8 mouse cellular contexts compared by ENCODE assay signal in the genomic region with DNA sequence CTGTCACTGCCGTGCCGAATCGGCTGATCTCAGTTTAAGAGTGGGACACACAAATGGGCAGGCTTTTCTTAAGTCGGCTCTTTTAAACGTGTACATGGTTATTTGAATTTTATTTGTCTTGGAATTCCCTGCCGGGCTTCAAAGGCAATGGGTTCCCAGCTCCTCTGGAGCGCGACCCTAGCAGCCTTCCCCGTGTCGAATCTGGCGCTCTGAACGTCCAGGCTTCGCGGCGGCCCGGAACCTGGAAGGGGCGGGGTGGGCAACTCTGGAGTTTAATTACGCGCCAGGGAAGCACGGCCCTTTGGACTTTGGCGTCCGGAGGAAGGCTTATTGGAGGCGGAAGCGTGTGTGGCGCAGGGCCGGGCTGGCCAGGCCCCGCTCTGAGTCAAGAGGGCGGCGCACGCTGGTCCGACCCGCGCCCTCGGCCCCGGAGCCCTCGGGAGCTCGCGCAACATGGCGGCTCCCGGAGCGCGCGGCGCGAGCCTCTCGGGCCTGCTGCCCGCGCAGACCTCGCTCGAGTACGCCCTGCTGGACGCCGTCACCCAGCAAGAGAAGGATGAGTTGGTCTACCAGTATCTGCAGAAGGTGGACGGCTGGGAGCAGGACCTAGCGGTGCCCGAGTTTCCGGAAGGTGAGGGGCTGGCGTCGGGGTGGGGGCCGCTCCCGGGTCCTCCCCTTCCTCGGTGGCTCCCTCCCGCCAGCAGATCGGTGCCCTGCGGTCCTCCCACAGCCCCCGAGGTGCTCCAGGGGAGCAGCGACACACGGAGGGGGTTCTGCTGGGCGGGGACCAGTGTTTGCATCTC. TPM values are rescaled to one million over a fixed set of nuclear protein-coding genes. Genes with fewer than 3 reads are reported as not detected.
DNase-seq lines count a peak whose midpoint lies in the region; ATAC-seq and TF ChIP-seq lines count a peak whose summit lies in the region.

A gene (plus strand): TSS at position 32 of the 803 bp plus-strand sequence.

- peak; percentile 89 to 97 for DNase-seq in adrenal gland, adult (ENCODE audit: inconsistent age in 2 of 2, low spot score in 1 of 2)
- DNase-seq in embryo, embryonic 10 days (ENCODE audit: low spot score): peak; percentile 92
- DNase-seq in gastrocnemius, adult 8-10 months (ENCODE audit: low spot score in 2 of 2): peak; percentile 72 to 82
- peak; percentile 90 for DNase-seq in hindbrain, postnatal 0 days (ENCODE audit: low spot score)
- peak; percentile 25 to 72 for DNase-seq in left cerebral cortex, adult 9 months (ENCODE audit: low spot score in 2 of 2)
- peak; percentile 72 to 85 for DNase-seq in right cerebral cortex, adult 2 months (ENCODE audit: low spot score in 2 of 2)
- DNase-seq in urinary bladder, postnatal 10 days (ENCODE audit: low spot score): peak; percentile 60

- peaks cover 6% of the 10 kb centered on the region for H3K4me1 ChIP-seq in hindbrain, postnatal 0 days (ENCODE audit: insufficient read depth, low read length)
- H3K4me1 ChIP-seq in megakaryocyte, embryonic 14.5 days: peaks cover 46% of the 10 kb centered on the region

- no peak for TF ChIP-seq CTCF in hindbrain, postnatal 0 days (IDR thresholded peaks at IDR 0.05; ENCODE audit: low read depth)

- no peaks in the 10 kb centered on the region for H3K9me3 ChIP-seq in hindbrain, postnatal 0 days (ENCODE audit: low read length)
- no peaks in the 10 kb centered on the region for H3K9me3 ChIP-seq in megakaryocyte, embryonic 14.5 days

- under 1% methylated on average over 64 of the region's 69 CpGs for WGBS in hindbrain, postnatal 0 days

- peak within 1 kb of the TSS; percentile 98 for H3K9ac ChIP-seq in hindbrain, postnatal 0 days (replicated peaks; ENCODE audit: low read length)

- peak within 1 kb of the TSS; percentile 93 for H3K27ac ChIP-seq in hindbrain, postnatal 0 days

- H3K4me3 ChIP-seq in hindbrain, postnatal 0 days (ENCODE audit: low read length): peak within 1 kb of the TSS; percentile 84
- peak within 1 kb of the TSS; percentile 98 for H3K4me3 ChIP-seq in megakaryocyte, embryonic 14.5 days (replicated peaks)

- no peaks in the 10 kb centered on the region for H3K27me3 ChIP-seq in hindbrain, postnatal 0 days (ENCODE audit: insufficient read depth, low read length)
- H3K27me3 ChIP-seq in megakaryocyte, embryonic 14.5 days (replicated peaks): no peaks in the 10 kb centered on the region

- H3K36me3 ChIP-seq in hindbrain, postnatal 0 days (ENCODE audit: insufficient read depth, low read length): peaks cover 19% of the 10 kb centered on the region
- H3K36me3 ChIP-seq in megakaryocyte, embryonic 14.5 days (replicated peaks; ENCODE audit: low read length): peaks cover 55% of the 10 kb centered on the region

- H3K4me2 ChIP-seq in hindbrain, postnatal 0 days (ENCODE audit: low read depth, low read length): peak within 1 kb of the TSS; percentile 73

- peak; percentile 90 for ATAC-seq in hindbrain, postnatal 0 days

RNA-seq across cellular contexts. Expression of the gene that starts here (rescaled TPM):
- 1 to 10 TPM; 8.4 to 9.2 (median 9.0) TPM for total RNA-seq in gastrocnemius, adult 8-10 months (2022)
- total RNA-seq in hindbrain, postnatal 0 days (2014; rRNA removed): 11.5 and 11.7 TPM in 2 replicates
- polyA plus RNA-seq in hindbrain, postnatal 0 days (2015; fragmentation: Nextera tagmentation; extraction: Ambion mirVana): 7.7 and 7.9 TPM in 2 replicates
- polyA plus RNA-seq in megakaryocyte, embryonic 14.5 days (2012; ENCODE audit: insufficient read depth, low replicate concordance): 2.2 and 4.6 TPM in 2 replicates

Comparison
In these comparisons a context has a peak if more than half of its experiments do, and no peak if none do; other contexts are left out.
1. Peak in every context shown above with its lines: DNase-seq, ATAC-seq, H3K4me3 ChIP-seq and H3K27ac ChIP-seq.